Mouse (Mus musculus) stomach, embryonic 15.5 days (tissue): Measurements from ENCODE around the gene 4933424G06Rik. TPM values are rescaled to one million over a fixed set of nuclear protein-coding genes. Genes with fewer than 3 reads are reported as not detected.

Experiments
- ATAC-seq: fragments of 200-750 bp; cut with Nextera tagmentation; 2 replicates; pipeline ENCODE4 v1.8.0; 2017; ENCODE audit warnings: low read depth, moderate number of reproducible peaks, moderate TSS enrichment; ENCODE audit not compliant: insufficient read depth, low FRiP score
- H3K27ac ChIP-seq: fragments of 300-500 bp; sonication (generic); 2 replicates; pipeline ENCODE4 v1.5.1; 2015; ENCODE audit warnings: mild to moderate bottlenecking, inconsistent platforms
- H3K27me3 ChIP-seq: fragments of 300-500 bp; sonication (generic); replicated peaks from 2 replicates; pipeline ENCODE4 v1.6.1; 2015; ENCODE audit warnings: inconsistent platforms
- H3K36me3 ChIP-seq: fragments of 300-500 bp; sonication (generic); 2 replicates; pipeline ENCODE4 v1.6.1; 2015; ENCODE audit warnings: inconsistent platforms
- H3K4me1 ChIP-seq: fragments of 300-500 bp; sonication (generic); 2 replicates; pipeline ENCODE4 v1.6.1; 2015; ENCODE audit warnings: inconsistent platforms
- H3K4me2 ChIP-seq: fragments of 300-500 bp; sonication (generic); 2 replicates; pipeline ENCODE4 v1.6.1; 2015; ENCODE audit warnings: mild to moderate bottlenecking, inconsistent platforms
- H3K4me3 ChIP-seq: fragments of 300-500 bp; sonication (generic); replicated peaks from 2 replicates; pipeline ENCODE4 v1.5.1; 2015; ENCODE audit warnings: inconsistent platforms
- H3K9ac ChIP-seq: fragments of 300-500 bp; sonication (generic); 2 replicates; pipeline ENCODE4 v1.6.1; 2015; ENCODE audit warnings: inconsistent platforms
- H3K9me3 ChIP-seq: fragments of 300-500 bp; sonication (generic); 2 replicates; pipeline ENCODE4 v1.6.1; 2016; ENCODE audit warnings: inconsistent platforms
- WGBS: fragments of 180-500 bp; shearing (Covaris S2); methylation state at CpG from one replicate; pipeline ENCODE4 v1.1.7; 2015; 5-methylcytosine and 5-hydroxymethylcytosine counted together
- polyA plus RNA-seq: library from polyadenylated mRNA; unstranded; fragments of >200 nt; fragmentation: Nextera tagmentation; extraction: Ambion mirVana; gene quantifications from 2 replicates; pipeline ENCODE4 v1.2.1, GENCODE M21; 2015

4933424G06Rik gene
- polyA plus RNA-seq, 1 experiment from 2014 or later, result 0.19 TPM

DNA sequence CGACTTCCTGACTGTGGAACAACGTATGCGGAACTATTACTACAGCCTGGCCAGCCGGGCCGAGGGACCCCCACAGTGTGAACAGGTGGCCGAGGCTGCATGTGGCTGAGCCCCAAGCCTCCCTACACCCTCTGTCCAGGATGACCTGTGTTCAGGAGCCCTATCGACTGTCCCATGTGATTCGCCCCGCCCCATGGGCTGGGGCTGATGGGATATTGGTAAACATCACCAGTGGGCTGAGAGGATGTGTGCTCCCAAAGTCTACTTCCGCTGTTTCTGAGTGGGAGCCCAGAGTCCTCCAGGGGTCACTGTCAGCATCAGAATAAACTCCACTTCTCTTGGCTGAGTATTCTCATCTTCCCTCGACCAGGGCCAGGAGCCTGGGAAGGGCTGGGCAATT is 72.5 kb downstream of the 4933424G06Rik start:
- Histone ChIP-seq H3K4me1 (no peaks in the 10 kb centered on the region), H3K4me2 (no peak overlapping the region), H3K27me3 (no peaks in the 10 kb centered on the region), H3K36me3 (no peaks in the 10 kb centered on the region), H3K27ac (no peak overlapping the region), H3K9me3 (no peaks in the 10 kb centered on the region), H3K4me3 (no peak overlapping the region), H3K9ac (no peak overlapping the region)
- WGBS, result 77% methylated on average over 11 of the region's 11 CpGs
- no peak for ATAC-seq

- Histone ChIP-seq H3K4me2 (peak overlapping the region; percentile 92), H3K4me3 (peak overlapping the region; percentile 43)
- 3% methylated on average over 20 of the region's 20 CpGs for WGBS
Measured at GRCm38 (mm10) chr1:36784365-36785134, 74.6 kb downstream of the 4933424G06Rik start.

GRCm38 (mm10) chr1:36785238-36785641 is 75.3 kb downstream of the 4933424G06Rik start:
- Histone ChIP-seq H3K4me2 (peak overlapping the region; percentile 92), H3K9me3 (no peaks in the 10 kb centered on the region), H3K4me3 (peak overlapping the region; percentile 43), H3K9ac (peak overlapping the region; percentile 37; the same call in 1 of the 2 replicates), H3K36me3 (no peaks in the 10 kb centered on the region), H3K27ac (no peak overlapping the region), H3K4me1 (no peaks in the 10 kb centered on the region), H3K27me3 (no peaks in the 10 kb centered on the region)
- 1% methylated on average over 16 of the region's 16 CpGs for WGBS
- ATAC-seq, result no peak

More at GRCm38 (mm10) chr1:36784365-36785134, 74.6 kb downstream of the 4933424G06Rik start:
- peak; percentile 63 for ATAC-seq
- Histone ChIP-seq H3K27ac (no peak overlapping the region), H3K36me3 (no peaks in the 10 kb centered on the region), H3K9ac (peak overlapping the region; percentile 37; the same call in 1 of the 2 replicates), H3K27me3 (no peaks in the 10 kb centered on the region), H3K4me1 (no peaks in the 10 kb centered on the region), H3K9me3 (no peaks in the 10 kb centered on the region)

DNA sequence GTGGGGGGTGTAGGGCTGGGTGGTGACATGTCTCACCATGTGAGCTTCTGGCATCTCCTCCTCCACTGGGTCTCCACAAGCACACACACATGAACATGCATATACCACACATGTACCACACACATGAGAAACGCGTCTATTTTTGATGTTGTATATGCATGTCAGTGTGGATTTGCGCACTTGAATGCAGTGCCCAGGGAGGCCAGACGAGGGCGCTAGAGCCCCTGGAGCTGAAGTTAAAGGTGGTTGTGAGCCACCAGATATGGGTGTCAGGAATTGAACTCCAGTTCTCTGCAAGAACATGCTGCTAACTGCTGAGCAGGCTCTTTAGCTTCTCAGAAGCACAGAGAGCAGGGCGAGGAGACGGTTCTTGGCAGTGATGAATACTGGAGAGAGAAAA is 76.4 kb downstream of the 4933424G06Rik start:
- H3K27me3 ChIP-seq, result no peaks in the 10 kb centered on the region
- peaks cover 5% of the 10 kb centered on the region; the same call in 1 of the 2 replicates for H3K36me3 ChIP-seq
- no peaks in the 10 kb centered on the region for H3K4me1 ChIP-seq
- 91% methylated on average over 7 of the region's 7 CpGs for WGBS
- no peak overlapping the region for H3K9ac ChIP-seq
- H3K4me3 ChIP-seq, result no peak overlapping the region
- no peak for ATAC-seq
- no peak overlapping the region for H3K27ac ChIP-seq
- H3K9me3 ChIP-seq, result no peaks in the 10 kb centered on the region
- H3K4me2 ChIP-seq, result no peak overlapping the region

GRCm38 (mm10) chr1:36789416-36789815 is 79.5 kb downstream of the 4933424G06Rik start:
- Histone ChIP-seq H3K9ac (no peak overlapping the region), H3K27ac (no peak overlapping the region), H3K4me1 (no peaks in the 10 kb centered on the region), H3K27me3 (no peaks in the 10 kb centered on the region), H3K36me3 (peaks cover 30% of the 10 kb centered on the region), H3K9me3 (no peaks in the 10 kb centered on the region), H3K4me3 (no peak overlapping the region), H3K4me2 (no peak overlapping the region)
- 71% methylated on average over 8 of the region's 8 CpGs for WGBS
- no peak for ATAC-seq

DNA sequence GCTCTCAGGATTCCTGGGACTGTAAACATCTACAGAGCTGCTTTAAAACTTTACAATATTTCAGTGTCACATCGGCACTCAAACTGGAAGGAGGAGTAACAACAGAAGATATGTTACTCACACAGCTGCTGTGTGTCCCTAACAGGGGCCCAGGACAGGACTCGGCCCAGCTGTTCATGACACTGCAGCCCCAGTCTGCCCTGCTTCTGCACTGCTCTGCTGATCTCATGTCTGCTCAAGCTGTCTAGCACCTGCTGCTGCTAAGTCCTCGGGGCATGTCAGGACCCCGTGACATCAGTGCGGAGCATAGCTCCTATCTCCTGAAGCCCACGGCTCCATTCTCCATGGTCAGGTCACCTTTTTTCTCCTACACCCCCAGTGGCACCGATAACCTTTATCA is 86.8 kb downstream of the 4933424G06Rik start:
- peaks cover 80% of the 10 kb centered on the region for H3K36me3 ChIP-seq

GRCm38 (mm10) chr1:36797481-36797880 is 87.5 kb downstream of the 4933424G06Rik start:
- Histone ChIP-seq H3K4me3 (no peak overlapping the region), H3K4me1 (no peaks in the 10 kb centered on the region), H3K36me3 (peaks cover 83% of the 10 kb centered on the region), H3K9ac (no peak overlapping the region), H3K9me3 (no peaks in the 10 kb centered on the region), H3K27me3 (no peaks in the 10 kb centered on the region), H3K27ac (no peak overlapping the region), H3K4me2 (no peak overlapping the region)
- no peak for ATAC-seq
- WGBS, result 75% methylated on average over 10 of the region's 10 CpGs

More for the DNA sequence above, 86.8 kb downstream of the 4933424G06Rik start:
- Histone ChIP-seq H3K4me3 (no peak overlapping the region), H3K9ac (no peak overlapping the region), H3K27me3 (no peaks in the 10 kb centered on the region), H3K9me3 (no peaks in the 10 kb centered on the region), H3K4me2 (no peak overlapping the region), H3K4me1 (no peaks in the 10 kb centered on the region), H3K27ac (no peak overlapping the region)
- 84% methylated on average over 7 of the region's 7 CpGs for WGBS
- no peak for ATAC-seq

- 78% methylated on average over 3 of the region's 3 CpGs for WGBS
- no peaks in the 10 kb centered on the region for H3K27me3 ChIP-seq
- H3K4me2 ChIP-seq, result no peak overlapping the region
- H3K4me3 ChIP-seq, result no peak overlapping the region
- no peaks in the 10 kb centered on the region for H3K4me1 ChIP-seq
- peaks cover 72% of the 10 kb centered on the region for H3K36me3 ChIP-seq
- H3K9ac ChIP-seq, result no peak overlapping the region
- H3K9me3 ChIP-seq, result no peaks in the 10 kb centered on the region
- H3K27ac ChIP-seq, result no peak overlapping the region
- ATAC-seq, result no peak
Measured at GRCm38 (mm10) chr1:36800379-36801011, 90.5 kb downstream of the 4933424G06Rik start.

DNA sequence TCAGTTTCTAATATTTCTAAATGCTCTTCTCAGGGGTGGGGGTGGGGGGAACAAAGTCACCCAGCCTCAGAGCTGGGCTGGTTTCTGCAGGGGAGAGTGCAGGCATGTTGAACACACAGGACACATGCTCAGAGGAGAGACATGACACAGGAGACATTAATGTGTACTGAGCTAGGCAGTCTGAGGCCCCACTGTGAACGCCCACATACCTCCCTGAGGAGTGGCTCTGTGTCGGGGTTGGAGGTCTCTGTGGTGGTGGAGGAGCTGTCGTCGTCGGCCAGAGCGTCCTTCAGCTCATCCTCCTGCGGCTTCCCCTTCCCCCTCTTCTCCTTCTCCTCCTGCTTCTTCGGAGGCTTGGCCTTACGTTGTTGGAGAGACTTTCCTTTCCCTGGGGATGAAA is 94.3 kb downstream of the 4933424G06Rik start:
- peaks cover 61% of the 10 kb centered on the region for H3K36me3 ChIP-seq
- H3K4me3 ChIP-seq, result no peak overlapping the region
- H3K9me3 ChIP-seq, result no peaks in the 10 kb centered on the region
- H3K4me1 ChIP-seq, result no peaks in the 10 kb centered on the region
- no peaks in the 10 kb centered on the region for H3K27me3 ChIP-seq
- no peak overlapping the region for H3K4me2 ChIP-seq
- ATAC-seq, result no peak
- 79% methylated on average over 9 of the region's 9 CpGs for WGBS
- H3K27ac ChIP-seq, result no peak overlapping the region
- no peak overlapping the region for H3K9ac ChIP-seq

- H3K4me3 ChIP-seq, result no peak overlapping the region
- H3K9ac ChIP-seq, result no peak overlapping the region
- H3K27me3 ChIP-seq, result no peaks in the 10 kb centered on the region
- 90% methylated on average over 4 of the region's 4 CpGs for WGBS
- no peak overlapping the region for H3K4me2 ChIP-seq
- no peak for ATAC-seq
- H3K4me1 ChIP-seq, result no peaks in the 10 kb centered on the region
- no peak overlapping the region; the same call in 1 of the 2 replicates for H3K27ac ChIP-seq
- no peaks in the 10 kb centered on the region for H3K9me3 ChIP-seq
- H3K36me3 ChIP-seq, result peaks cover 61% of the 10 kb centered on the region
Measured at GRCm38 (mm10) chr1:36804833-36805232, 94.9 kb downstream of the 4933424G06Rik start.

GRCm38 (mm10) chr1:36806181-36806905 is 96.4 kb downstream of the 4933424G06Rik start:
- ATAC-seq, result no peak
- Histone ChIP-seq H3K27me3 (no peaks in the 10 kb centered on the region), H3K36me3 (peaks cover 68% of the 10 kb centered on the region), H3K4me3 (no peak overlapping the region), H3K4me1 (no peaks in the 10 kb centered on the region), H3K4me2 (no peak overlapping the region), H3K27ac (no peak overlapping the region), H3K9me3 (no peaks in the 10 kb centered on the region), H3K9ac (no peak overlapping the region)
- WGBS, result 95% methylated on average over 7 of the region's 7 CpGs

- no peak overlapping the region for H3K9ac ChIP-seq
- H3K27ac ChIP-seq, result no peak overlapping the region
- peaks cover 65% of the 10 kb centered on the region for H3K36me3 ChIP-seq
- no peak for ATAC-seq
- 88% methylated on average over 1 of the region's 1 CpGs for WGBS
- no peaks in the 10 kb centered on the region for H3K4me1 ChIP-seq
- H3K27me3 ChIP-seq, result no peaks in the 10 kb centered on the region
- no peak overlapping the region for H3K4me3 ChIP-seq
- H3K9me3 ChIP-seq, result no peaks in the 10 kb centered on the region
- no peak overlapping the region for H3K4me2 ChIP-seq
Measured at GRCm38 (mm10) chr1:36807086-36807485, 97.1 kb downstream of the 4933424G06Rik start.
